Mouse (Mus musculus) thymus, postnatal 14 days (tissue): Measurements from ENCODE around the gene Atp13a1.

ENCODE experiments used
- DNase-seq: peaks from one replicate; pipeline ENCODE4 v3.0.0; 2021

Atp13a1 gene

GRCm38 (mm10) chr8:69790773-69791367 is at the start of gene Atp13a1, which contains the start of gene Zfp866:
Atp13a1 (plus strand) TSS chr8:69791163.
Zfp866 (minus strand) TSS chr8:69791178.
- peak; percentile 94 for DNase-seq

DNA sequence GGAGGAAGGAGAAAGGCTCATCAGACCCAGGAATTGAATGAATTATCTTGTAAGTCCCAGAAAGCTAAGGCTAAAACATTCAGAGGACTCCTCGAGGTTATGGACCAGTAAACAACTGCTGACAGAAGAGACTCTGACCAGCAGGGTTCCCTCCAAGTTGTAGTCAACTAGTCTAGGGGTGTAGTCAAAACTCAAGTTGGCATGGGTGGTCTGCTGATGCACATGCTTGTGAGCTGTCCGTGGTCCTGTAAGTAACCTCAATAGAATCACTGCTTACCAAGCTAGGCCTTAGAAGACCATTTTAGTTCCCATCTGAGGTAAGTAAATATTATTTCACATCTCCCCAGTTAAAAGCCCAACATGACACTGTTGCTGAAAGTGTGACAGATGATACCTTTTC is 49.7 kb upstream of the Atp13a1 start:
- DNase-seq, result no peak

DNA sequence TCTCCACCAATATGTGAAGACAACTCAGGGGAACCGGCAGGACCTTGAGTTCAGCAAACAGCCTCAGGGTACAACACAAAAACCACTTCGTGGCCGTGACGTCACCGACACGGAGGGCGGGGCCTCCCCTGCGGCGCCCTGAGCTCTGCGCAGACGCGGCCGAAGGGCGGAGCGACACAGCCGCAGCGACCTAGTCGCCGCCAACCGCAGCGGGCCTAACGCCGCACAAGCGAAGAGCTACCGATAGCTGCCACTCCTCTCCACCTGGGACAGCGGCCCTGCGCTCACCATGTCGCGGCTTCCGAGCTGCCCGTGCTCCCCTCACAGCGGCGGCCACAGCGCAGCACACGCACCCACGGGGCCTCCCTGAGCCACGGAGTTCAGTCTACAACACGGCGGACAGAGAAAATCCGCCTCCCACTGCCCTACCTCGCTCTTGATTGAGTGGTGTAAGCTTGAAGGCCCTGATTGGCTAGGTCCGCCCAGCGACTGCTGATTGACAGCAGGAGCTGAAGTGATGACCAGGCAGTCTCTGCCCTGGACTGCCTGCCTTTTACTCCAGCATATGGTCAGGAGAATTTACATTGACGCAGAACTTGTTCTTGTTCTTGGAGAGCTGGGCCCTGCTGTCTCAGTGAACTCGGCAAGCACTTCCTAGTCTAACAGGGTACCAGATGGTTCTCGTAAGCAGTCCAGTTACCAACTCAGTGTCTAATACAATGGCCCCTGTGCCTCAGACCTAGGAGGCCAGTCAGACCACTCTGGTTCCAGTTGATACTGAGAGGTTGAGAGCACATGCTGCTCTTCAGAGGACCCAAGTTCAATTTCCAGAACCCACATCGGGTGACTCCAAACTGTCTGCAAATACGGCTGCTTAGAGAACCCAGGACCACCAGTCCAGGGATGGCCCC is 41.2 kb upstream of the Atp13a1 start, which contains the start of gene Zfp963:
Gene Zfp963, minus strand, starts transcription at position 427 of the 911 bp plus-strand sequence.
- DNase-seq, result peak; percentile 98

- DNase-seq, result no peak
Observed at GRCm38 (mm10) chr8:69752437-69752836, 38.5 kb upstream of the Atp13a1 start.

- no peak for DNase-seq
Observed at GRCm38 (mm10) chr8:69758316-69758715, 32.6 kb upstream of the Atp13a1 start.

GRCm38 (mm10) chr8:69761814-69762445 is 29.0 kb upstream of the Atp13a1 start:
- DNase-seq, result no peak

DNA sequence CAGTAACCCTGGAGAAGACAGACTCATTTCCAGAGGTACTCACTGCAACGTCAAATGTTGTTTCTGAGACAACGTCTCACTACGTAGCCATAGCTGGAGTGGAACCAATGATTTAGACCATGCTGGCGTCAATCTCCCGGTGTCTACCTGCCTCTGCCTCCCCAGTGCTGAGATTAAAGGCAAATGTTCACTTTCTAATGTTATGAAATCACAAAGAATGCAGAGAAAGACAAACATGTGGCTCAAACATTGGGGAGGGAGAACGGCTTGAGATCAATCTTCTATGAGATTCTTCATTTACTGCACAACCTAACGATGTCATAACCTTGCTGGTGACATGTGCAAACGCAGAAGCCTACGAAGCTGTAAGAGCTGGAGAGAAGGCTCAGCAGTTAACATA is 19.7 kb upstream of the Atp13a1 start:
- DNase-seq, result no peak

- no peak for DNase-seq
Observed at GRCm38 (mm10) chr8:69772106-69772505, 18.9 kb upstream of the Atp13a1 start.

- peak; percentile 88 for DNase-seq
Observed at GRCm38 (mm10) chr8:69774503-69775148, 16.3 kb upstream of the Atp13a1 start, which contains the start of gene Gm20422. Gm20422 (minus strand) TSS chr8:69774886.

DNA sequence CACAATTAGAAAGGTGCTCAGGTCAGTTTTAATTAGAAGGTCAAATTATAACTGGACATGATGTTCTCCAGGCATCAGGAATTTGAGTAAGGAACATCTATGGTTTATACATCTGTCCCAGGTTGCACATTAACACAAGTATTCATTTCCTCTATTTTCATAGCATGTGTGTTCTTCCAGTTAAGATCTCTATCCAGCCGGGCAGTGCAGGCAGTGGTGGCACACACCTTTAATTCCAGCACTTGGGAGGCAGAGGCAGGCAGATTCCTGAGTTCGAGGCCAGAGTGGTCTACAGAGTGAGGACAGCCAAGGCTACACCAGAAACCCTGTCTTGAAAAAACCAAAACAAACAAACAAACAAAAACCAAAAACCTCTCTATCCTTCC is 15.8 kb upstream of the Atp13a1 start:
- DNase-seq, result no peak

- DNase-seq, result no peak
Observed at GRCm38 (mm10) chr8:69777111-69777510, 13.9 kb upstream of the Atp13a1 start.

GRCm38 (mm10) chr8:69789105-69789504 is 1.9 kb upstream of the Atp13a1 start:
- DNase-seq, result no peak

DNA sequence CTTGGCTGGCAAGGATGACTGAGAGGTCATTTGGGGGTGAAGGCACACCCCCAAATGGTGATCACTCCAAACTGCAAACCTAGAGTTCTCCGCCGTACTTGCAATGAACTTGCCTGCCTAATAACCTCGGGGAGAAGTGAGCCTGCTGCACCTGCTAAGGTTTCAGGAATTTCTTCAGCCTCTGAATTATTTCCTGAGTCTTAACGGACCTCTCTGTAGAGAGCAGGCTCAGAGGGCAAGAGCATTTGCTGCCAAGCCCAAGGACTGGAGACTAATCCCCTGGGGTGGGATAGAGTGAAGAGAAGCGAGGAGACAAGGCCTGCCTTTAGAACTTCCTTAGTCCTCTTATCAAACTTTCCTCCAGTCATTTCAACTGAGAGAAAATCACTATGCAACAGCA is 1.2 kb upstream of the Atp13a1 start:
- DNase-seq, result no peak

DNA sequence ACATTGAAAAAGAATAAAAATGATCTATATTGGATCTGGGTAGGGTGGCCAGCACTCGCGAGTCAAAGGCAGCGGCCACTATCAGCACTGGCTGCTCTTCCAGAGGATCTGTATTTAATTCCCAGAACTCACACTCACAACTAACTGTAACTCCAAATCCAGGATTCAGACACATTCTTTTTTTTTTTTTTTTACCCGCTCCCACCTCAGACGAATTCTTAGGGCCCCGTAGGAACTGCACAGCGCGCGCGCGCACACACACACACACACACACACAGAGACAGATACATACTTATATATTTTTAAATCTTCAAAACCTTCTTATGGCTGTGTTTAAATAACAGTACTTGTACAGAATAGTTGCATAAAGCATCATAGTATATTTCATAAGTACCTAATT is 599 bp upstream of the Atp13a1 start:
- peak; percentile 39 for DNase-seq

- DNase-seq, result peak; percentile 68
Observed at GRCm38 (mm10) chr8:69791415-69792068, 579 bp downstream of the Atp13a1 start.

GRCm38 (mm10) chr8:69793666-69794065 is 2.7 kb downstream of the Atp13a1 start:
- peak; percentile 1 for DNase-seq

DNA sequence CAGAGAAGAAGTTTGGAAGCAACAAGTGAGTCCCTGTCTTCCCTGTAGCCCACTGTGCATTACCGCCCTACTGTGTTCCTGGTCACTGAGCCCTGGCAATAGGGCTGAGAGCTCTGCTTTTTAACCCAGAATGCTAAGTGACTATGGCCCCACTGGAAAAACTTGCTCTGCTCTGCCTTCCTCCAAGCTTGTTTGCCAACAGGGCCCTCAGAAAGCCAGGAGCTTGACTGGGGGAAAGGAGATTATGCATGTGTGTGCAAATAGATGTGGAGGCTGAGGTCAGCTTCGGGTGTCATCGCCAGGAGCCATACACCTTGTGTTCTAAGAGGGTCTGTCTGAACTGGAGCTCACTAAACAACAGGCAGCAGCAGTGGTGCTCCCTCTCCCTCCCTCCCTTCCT is 3.1 kb downstream of the Atp13a1 start:
- peak; percentile 2 for DNase-seq

DNA sequence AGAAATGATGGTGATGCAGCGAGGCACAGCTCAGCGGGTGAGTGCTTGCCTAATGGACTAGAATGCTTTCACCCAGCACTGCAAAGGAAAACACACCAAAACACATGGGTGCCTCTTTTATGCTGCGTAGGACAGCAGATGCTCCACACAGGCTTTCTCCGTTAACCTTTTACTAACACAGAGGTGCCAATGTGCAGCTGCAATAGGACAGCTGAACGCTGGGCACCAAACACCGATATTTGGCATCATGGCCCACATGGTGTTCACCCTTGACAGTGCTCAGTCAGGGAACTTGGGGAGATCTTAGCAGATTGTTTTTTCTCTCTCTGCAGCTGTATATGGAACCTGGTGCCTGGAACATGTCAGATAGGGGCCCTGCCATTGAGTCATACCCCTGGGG is 3.9 kb downstream of the Atp13a1 start:
- peak; percentile 1 for DNase-seq

DNA sequence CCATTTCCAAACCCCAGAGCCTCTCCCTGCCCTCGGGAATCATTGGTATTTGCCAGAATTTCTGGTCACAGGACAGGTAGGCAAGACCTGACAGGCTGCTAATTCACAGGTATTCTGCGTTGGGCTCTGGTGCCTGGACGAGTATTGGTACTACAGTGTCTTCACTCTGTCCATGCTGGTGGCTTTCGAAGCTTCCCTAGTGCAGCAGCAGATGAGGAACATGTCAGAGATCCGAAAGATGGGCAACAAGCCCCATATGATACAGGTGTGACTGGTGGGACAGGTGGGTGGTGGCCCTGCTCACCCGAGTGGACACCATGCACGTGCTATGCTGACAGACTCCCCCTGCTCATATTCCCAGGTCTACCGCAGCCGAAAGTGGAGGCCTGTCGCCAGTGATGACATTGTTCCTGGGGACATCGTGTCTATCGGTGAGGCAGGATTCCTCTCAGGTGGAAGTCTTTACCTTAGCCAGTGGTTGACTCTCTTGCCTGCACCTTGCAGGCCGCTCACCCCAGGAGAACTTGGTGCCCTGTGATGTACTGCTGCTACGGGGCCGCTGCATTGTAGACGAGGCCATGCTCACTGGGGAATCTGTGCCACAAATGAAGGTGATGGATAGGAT is 5.9 kb downstream of the Atp13a1 start:
- peak; percentile 2 for DNase-seq

DNA sequence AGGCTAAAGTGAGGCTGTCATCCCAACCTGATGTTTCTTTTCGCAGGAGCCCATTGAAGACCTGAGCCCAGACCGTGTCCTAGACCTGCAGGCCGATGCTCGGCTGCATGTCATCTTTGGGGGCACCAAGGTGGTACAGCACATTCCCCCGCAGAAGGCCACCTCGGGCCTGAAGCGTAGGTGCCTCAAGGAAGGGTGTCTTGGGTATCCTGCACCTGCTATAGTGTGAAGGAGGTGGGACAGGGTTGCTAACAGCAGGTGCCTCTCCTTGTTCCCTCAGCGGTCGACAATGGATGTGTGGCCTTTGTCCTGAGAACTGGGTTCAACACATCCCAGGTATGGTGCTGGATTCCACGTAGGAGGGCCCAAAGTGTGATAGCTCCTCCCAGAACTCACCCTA is 6.7 kb downstream of the Atp13a1 start:
- DNase-seq, result peak; percentile 1

DNA sequence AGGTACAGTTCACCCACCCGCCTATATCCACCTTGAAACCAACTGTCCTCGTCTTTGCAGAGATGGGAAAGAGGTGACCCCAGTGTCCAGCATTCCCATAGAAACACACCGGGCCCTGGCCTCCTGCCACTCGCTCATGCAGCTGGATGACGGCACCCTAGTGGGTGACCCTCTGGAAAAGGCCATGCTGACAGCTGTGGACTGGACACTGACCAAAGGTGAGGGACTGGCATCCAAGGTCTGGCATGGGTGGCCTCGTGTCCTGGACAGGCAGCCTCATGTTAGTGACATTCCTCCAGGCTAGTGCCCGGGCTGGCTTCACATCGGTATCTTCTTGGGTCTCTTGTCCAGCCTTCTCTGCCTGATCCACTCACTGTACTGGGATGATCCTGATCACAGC is 8.3 kb downstream of the Atp13a1 start:
- DNase-seq, result peak; percentile 2

- DNase-seq, result peak; percentile 3
Observed at GRCm38 (mm10) chr8:69799946-69800345, 9.0 kb downstream of the Atp13a1 start.
